Mouse (Mus musculus): ENCODE results near the gene Rbm41.

GRCm38 (mm10) chrX:139877936-139878335 is 120.5 kb downstream of the Rbm41 start:
- no peak for TF ChIP-seq GATA1 (IDR thresholded peaks at IDR 0.05; ENCODE audit: borderline replicate concordance, low read length)
- no peak for TF ChIP-seq FLI1 (IDR thresholded peaks at IDR 0.05; ENCODE audit: low read length)

Measured in megakaryocyte, embryonic 14.5 days (primary cell).